ENCODE assay signal across 17 mouse cellular contexts in the genomic region with DNA sequence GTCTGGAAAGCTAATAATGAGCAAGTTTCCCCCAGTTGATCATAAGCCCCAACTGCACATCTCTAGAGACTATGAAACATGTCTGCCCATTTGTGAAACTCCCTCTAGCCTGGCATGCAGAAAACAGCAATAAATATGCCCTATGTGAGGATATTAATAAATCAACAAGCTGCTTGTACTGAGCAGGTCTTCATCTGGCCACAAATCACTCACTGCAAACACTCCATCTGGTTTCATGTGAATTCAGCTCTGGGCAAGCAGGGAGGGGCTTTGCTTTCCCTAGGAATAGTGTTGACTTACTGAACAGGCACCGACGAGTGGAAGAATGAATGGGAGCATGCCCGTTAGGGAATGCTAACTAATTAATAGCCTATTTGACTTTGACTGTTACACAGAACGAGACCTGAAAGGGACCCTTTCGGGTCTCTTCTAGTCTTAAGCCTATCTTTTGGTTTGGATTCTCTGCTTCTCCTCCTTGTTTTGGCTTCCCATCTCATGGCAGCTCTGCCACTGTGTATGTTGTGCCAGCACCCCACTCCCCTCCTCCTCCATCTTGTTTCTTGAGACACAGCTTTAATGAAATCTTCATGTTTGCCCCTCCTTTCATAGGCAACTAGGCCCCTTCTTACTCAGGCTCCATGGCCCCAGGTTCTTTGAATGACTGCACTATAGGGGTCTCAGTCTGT.
A peak's percentile ranks its signal among the peaks of the same experiment; 100 is the strongest.
DNase-seq lines count a peak whose midpoint lies in the region; ATAC-seq and TF ChIP-seq lines count a peak whose summit lies in the region.
"Had no signal": no experiment of that assay in that cellular context is flagged by ENCODE, and none has a peak within 500 bp of the region (broad histone marks: within the 10 kb centered on the region; RNA-seq: fewer than 3 reads in every experiment).

No protein-coding gene starts in this region.

- H3K27me3 ChIP-seq in forebrain, postnatal 0 days (ENCODE audit: insufficient read depth, low read length) = no peaks in the 10 kb centered on the region
- no peaks in the 10 kb centered on the region for H3K27me3 ChIP-seq in forebrain, embryonic 12.5 days
- no peaks in the 10 kb centered on the region for H3K27me3 ChIP-seq in midbrain, postnatal 0 days (ENCODE audit: insufficient read depth, low read length)
- H3K27me3 ChIP-seq in midbrain, embryonic 10.5 days (ENCODE audit: low read depth, poor library complexity, severe bottlenecking) = no peaks in the 10 kb centered on the region
- H3K27me3 ChIP-seq: kidney, embryonic 15.5 days; midbrain, embryonic 13.5 days had no signal

- no peaks in the 10 kb centered on the region for H3K9me3 ChIP-seq in forebrain, postnatal 0 days (ENCODE audit: low read length)
- no peaks in the 10 kb centered on the region for H3K9me3 ChIP-seq in forebrain, embryonic 12.5 days
- H3K9me3 ChIP-seq in midbrain, postnatal 0 days (ENCODE audit: low read length) = no peaks in the 10 kb centered on the region
- no peaks in the 10 kb centered on the region for H3K9me3 ChIP-seq in midbrain, embryonic 10.5 days (replicated peaks)
- H3K9me3 ChIP-seq: embryonic facial prominence, embryonic 10.5 days; kidney, embryonic 15.5 days; midbrain, embryonic 13.5 days had no signal

- H3K27ac ChIP-seq in forebrain, postnatal 0 days (ENCODE audit: low read depth, low read length) = no peak overlapping the region
- H3K27ac ChIP-seq in forebrain, embryonic 12.5 days = no peak overlapping the region
- H3K27ac ChIP-seq in midbrain, postnatal 0 days (ENCODE audit: low read depth, low read length) = no peak overlapping the region
- no peak overlapping the region for H3K27ac ChIP-seq in midbrain, embryonic 10.5 days (replicated peaks)
- H3K27ac ChIP-seq: embryonic facial prominence, embryonic 10.5 days; kidney, embryonic 15.5 days; midbrain, embryonic 13.5 days had no signal

- H3K9ac ChIP-seq in forebrain, postnatal 0 days = no peak overlapping the region
- no peak overlapping the region for H3K9ac ChIP-seq in forebrain, embryonic 12.5 days
- no peak overlapping the region for H3K9ac ChIP-seq in midbrain, postnatal 0 days (replicated peaks; ENCODE audit: low read length, poor library complexity, severe bottlenecking)
- H3K9ac ChIP-seq: kidney, embryonic 15.5 days; midbrain, embryonic 13.5 days had no signal

- 21% methylated on average over 5 of the region's 5 CpGs for WGBS in forebrain, postnatal 0 days
- 40% methylated on average over 5 of the region's 5 CpGs for WGBS in forebrain, embryonic 12.5 days
- WGBS in midbrain, postnatal 0 days = 66% methylated on average over 5 of the region's 5 CpGs
- 73% methylated on average over 5 of the region's 5 CpGs for WGBS in midbrain, embryonic 10.5 days

- peak; percentile 60 for ATAC-seq in forebrain, postnatal 0 days
- no peak for ATAC-seq in forebrain, embryonic 12.5 days (ENCODE audit: low FRiP score)
- ATAC-seq in midbrain, postnatal 0 days (ENCODE audit: low FRiP score) = no peak
- ATAC-seq in frontal cortex, adult (ENCODE audit: low TSS enrichment) = no peak
- ATAC-seq: midbrain, embryonic 13.5 days had no signal

- H3K36me3 ChIP-seq in forebrain, postnatal 0 days (ENCODE audit: insufficient read depth) = no peaks in the 10 kb centered on the region
- no peaks in the 10 kb centered on the region for H3K36me3 ChIP-seq in forebrain, embryonic 12.5 days (replicated peaks)
- no peaks in the 10 kb centered on the region for H3K36me3 ChIP-seq in midbrain, postnatal 0 days (ENCODE audit: insufficient read depth, low read length)
- H3K36me3 ChIP-seq in midbrain, embryonic 10.5 days = no peaks in the 10 kb centered on the region
- H3K36me3 ChIP-seq: embryonic facial prominence, embryonic 10.5 days; G1E; kidney, embryonic 15.5 days; midbrain, embryonic 13.5 days had no signal

- DNase-seq in forebrain, postnatal 0 days = peak; percentile 33
- DNase-seq in midbrain, postnatal 0 days (ENCODE audit: low spot score) = peak; percentile 32
- no peak for DNase-seq in midbrain, embryonic 10.5 days (ENCODE audit: low spot score)
- peak; percentile 24 to 65 for DNase-seq in layer of hippocampus, postnatal 14 days (ENCODE audit: low spot score in 2 of 2)
- DNase-seq in ovary, adult 18-20 months (ENCODE audit: low spot score) = no peak
- DNase-seq: adrenal gland, adult 2 months; cerebellum, adult 2 months; heart, adult 18-20 months; lung, postnatal 36 days; thymus, adult 2 months had no signal

- no peaks in the 10 kb centered on the region for H3K4me1 ChIP-seq in forebrain, postnatal 0 days (ENCODE audit: insufficient read depth)
- H3K4me1 ChIP-seq in forebrain, embryonic 12.5 days = no peaks in the 10 kb centered on the region
- no peaks in the 10 kb centered on the region for H3K4me1 ChIP-seq in midbrain, postnatal 0 days (ENCODE audit: insufficient read depth, low read length)
- no peaks in the 10 kb centered on the region for H3K4me1 ChIP-seq in midbrain, embryonic 10.5 days
- H3K4me1 ChIP-seq: embryonic facial prominence, embryonic 10.5 days; kidney, embryonic 15.5 days; midbrain, embryonic 13.5 days had no signal

- TF ChIP-seq CTCF in forebrain, postnatal 0 days (IDR thresholded peaks at IDR 0.05; ENCODE audit: low read depth) = no peak
- no peak for TF ChIP-seq CTCF in midbrain, postnatal 0 days (IDR thresholded peaks at IDR 0.05)

- H3K4me3 ChIP-seq in forebrain, postnatal 0 days (ENCODE audit: low read depth, low read length) = no peak overlapping the region
- no peak overlapping the region for H3K4me3 ChIP-seq in forebrain, embryonic 12.5 days (replicated peaks)
- no peak overlapping the region for H3K4me3 ChIP-seq in midbrain, postnatal 0 days (ENCODE audit: low read depth, low read length)
- H3K4me3 ChIP-seq in midbrain, embryonic 10.5 days = no peak overlapping the region
- H3K4me3 ChIP-seq: embryonic facial prominence, embryonic 10.5 days; erythroblast, embryonic 14.5 days; kidney, embryonic 15.5 days; midbrain, embryonic 13.5 days had no signal

- no peak overlapping the region for H3K4me2 ChIP-seq in forebrain, postnatal 0 days (ENCODE audit: low read depth)
- no peak overlapping the region for H3K4me2 ChIP-seq in forebrain, embryonic 12.5 days
- no peak overlapping the region for H3K4me2 ChIP-seq in midbrain, postnatal 0 days (ENCODE audit: low read depth, low read length, poor library complexity, severe bottlenecking)
- H3K4me2 ChIP-seq: kidney, embryonic 15.5 days; midbrain, embryonic 13.5 days had no signal

Comparison
In these comparisons a context has a peak if more than half of its experiments do, and no peak if none do; other contexts are left out.
1. DNase-seq: peak in forebrain, postnatal 0 days (single experiment), midbrain, postnatal 0 days (single experiment) and layer of hippocampus, postnatal 14 days (2 of 2); none in midbrain, embryonic 10.5 days (single experiment) and ovary, adult 18-20 months (single experiment).